Mouse (Mus musculus) cortical plate, adult 2 months (tissue): ENCODE data around the gene Acbd3. TPM values are rescaled to one million over a fixed set of nuclear protein-coding genes. Genes with fewer than 3 reads are reported as not detected.

Experiments used
- H3K27ac ChIP-seq: fragments of 200-500 bp; 2 replicates; pipeline ENCODE4 v1.5.1; 2012; ENCODE audit warnings: low read length, control low read depth, inconsistent platforms; ENCODE audit not compliant: insufficient read depth
- H3K4me1 ChIP-seq: fragments of 200-500 bp; 2 replicates; pipeline ENCODE4 v1.6.1; 2011; ENCODE audit warnings: low read length; ENCODE audit not compliant: control insufficient read depth, insufficient read depth
- H3K4me3 ChIP-seq: fragments of 200-500 bp; 2 replicates; pipeline ENCODE4 v1.5.1; 2011; ENCODE audit warnings: mild to moderate bottlenecking, low read length, control low read depth; ENCODE audit not compliant: insufficient read depth
- CTCF ChIP-seq: fragments of 200-500 bp; IDR thresholded peaks from 2 replicates; pipeline ENCODE4 v1.5.1; 2011; ENCODE audit warnings: mild to moderate bottlenecking, control low read depth, low read length; ENCODE audit not compliant: insufficient read depth; ENCODE audit errors: extremely low read depth
- POLR2A ChIP-seq: fragments of 200-500 bp; IDR thresholded peaks from 2 replicates; pipeline ENCODE4 v1.6.1; 2011; ENCODE audit warnings: mild to moderate bottlenecking, low read length, control low read depth; ENCODE audit not compliant: insufficient read depth; ENCODE audit errors: extremely low read depth
- polyA plus RNA-seq: library from polyadenylated mRNA; depleted of rRNA; stranded (reverse); fragments of >200 nt; gene quantifications from 2 replicates; pipeline ENCODE4 v1.2.3, GENCODE M21; 2012

The Acbd3 gene
- polyA plus RNA-seq, 1 experiment: 22.5 TPM

DNA sequence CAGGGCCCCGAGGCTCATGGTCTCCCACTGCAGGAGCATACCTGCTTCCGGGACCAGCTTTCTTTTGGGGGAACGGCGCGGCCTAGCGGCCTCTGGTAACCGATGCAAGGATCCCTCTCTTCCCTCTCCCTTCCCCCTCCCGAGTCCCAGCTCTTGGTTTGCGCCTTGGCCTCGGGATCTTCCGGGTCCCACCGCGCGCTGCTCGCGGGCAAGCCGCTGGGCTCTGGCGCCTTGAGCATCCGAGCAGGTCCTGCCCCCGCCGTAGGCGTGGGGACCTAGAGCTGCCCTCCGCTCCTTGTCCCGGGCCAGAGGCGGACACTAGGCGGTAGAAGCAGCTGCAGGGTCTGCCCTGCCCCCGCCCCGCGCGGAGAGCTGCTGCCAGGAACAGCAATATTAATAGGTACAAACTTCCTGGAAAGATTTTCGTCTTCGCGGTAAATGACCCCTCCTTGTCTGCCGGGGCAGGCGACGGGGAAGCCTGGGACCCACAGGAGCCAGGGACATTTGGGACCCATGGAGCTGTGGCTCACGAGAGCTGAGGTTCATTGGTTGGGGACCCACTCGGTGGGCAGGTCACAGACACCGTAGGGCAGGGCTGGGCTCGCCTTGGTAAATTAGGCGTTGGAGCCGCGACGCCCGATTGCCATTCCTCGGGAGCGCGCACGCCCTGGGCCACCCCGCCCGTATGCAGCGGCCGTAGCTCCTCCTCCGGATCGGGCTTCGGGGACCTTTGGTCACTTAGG, 52.0 kb downstream of the Acbd3 start:
- peak; percentile 28 for TF ChIP-seq CTCF
- peak; percentile 56; the same call in 1 of the 2 replicates for TF ChIP-seq POLR2A
- Histone ChIP-seq H3K4me1 (peaks cover 1% of the 10 kb centered on the region; the same call in 1 of the 2 replicates), H3K27ac (peak overlapping the region; percentile 41), H3K4me3 (peak overlapping the region; percentile 72)

DNA sequence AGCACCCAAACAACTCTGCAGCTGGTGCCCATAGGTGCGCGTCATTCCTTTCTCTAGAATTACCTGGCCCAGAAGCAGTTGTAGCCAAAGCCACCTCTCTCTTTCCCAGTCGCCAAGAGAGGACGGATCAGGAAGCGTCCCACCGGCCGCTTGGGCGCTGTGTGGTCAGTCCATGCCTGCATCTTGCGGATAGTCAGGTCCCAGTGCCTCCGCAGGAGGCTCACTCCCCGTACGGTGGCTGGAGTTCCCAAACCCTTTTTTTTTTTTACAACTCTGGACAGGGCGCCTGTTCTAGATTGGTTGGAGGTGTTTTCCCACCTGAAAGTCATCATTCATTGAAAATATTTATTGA, 52.5 kb downstream of the Acbd3 start:
- H3K27ac ChIP-seq: no peak overlapping the region
- TF ChIP-seq CTCF: no peak
- TF ChIP-seq POLR2A: no peak
- H3K4me3 ChIP-seq: peak overlapping the region; percentile 72
- peaks cover 1% of the 10 kb centered on the region; the same call in 1 of the 2 replicates for H3K4me1 ChIP-seq

DNA sequence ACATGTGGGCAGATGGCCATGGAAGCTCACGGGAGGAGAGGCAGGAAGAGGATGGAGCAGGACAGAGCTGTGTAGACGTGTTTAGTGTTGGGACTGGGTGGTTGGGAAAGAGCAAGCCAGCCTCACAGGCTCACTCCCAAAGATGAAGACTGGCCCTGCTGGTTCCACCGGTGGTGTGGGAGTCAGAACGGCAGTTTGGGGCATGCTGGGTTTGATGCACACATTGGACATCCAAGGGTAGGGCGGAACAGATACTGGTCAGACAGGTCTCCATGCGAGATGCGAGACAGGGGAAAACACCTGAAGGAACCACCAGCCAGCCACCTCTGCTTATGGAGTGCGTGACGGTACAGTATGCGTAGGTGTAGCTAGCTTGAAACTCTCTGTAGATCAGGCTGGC, 53.1 kb downstream of the Acbd3 start:
- Histone ChIP-seq H3K4me3 (no peak overlapping the region), H3K27ac (no peak overlapping the region), H3K4me1 (peaks cover 1% of the 10 kb centered on the region; the same call in 1 of the 2 replicates)
- TF ChIP-seq POLR2A (no peak), CTCF (no peak)

DNA sequence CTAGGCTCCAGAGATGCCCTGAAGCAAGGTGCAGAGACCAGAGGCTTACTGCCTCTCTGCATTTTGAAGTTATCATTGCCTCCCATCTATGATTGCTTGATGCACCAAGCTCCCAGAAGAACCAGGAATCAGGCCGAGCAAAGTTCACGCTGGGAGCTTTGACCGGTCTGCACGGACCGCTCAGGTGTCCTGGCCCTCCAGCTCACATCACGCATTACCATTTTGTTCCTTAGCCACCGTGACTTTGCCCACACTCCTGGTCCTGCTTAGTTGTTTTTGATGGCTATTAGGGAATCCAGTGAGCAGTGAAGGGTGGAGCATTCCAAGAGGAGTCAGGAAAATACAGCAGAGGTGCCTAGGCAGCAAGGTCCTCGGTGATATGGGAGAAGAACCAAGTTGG, 54.4 kb downstream of the Acbd3 start:
- Histone ChIP-seq H3K4me1 (peaks cover 1% of the 10 kb centered on the region; the same call in 1 of the 2 replicates), H3K4me3 (no peak overlapping the region), H3K27ac (no peak overlapping the region)
- TF ChIP-seq POLR2A (no peak), CTCF (no peak)

DNA sequence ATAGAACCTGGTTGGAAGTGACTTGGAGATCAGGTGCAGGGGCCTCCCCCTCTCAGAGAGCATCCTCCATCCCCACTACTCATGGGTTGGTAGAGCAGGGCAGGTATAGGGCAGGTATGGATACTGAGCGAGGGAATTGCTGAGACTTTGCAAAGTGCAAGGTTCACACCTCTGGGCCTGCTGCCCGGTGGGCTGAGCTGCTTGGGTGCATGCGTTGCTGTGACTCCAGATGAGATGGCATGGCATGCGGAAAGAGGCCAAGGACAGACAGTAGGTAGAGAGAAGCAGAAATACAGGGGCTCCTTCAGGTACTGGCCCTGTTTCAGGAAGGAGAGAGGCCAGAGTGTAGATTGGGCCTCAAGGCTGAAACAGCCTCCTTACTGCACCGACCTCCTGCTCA, 55.4 kb downstream of the Acbd3 start:
- Histone ChIP-seq H3K4me1 (no peaks in the 10 kb centered on the region), H3K27ac (no peak overlapping the region), H3K4me3 (no peak overlapping the region)
- no peak for TF ChIP-seq POLR2A
- no peak for TF ChIP-seq CTCF

DNA sequence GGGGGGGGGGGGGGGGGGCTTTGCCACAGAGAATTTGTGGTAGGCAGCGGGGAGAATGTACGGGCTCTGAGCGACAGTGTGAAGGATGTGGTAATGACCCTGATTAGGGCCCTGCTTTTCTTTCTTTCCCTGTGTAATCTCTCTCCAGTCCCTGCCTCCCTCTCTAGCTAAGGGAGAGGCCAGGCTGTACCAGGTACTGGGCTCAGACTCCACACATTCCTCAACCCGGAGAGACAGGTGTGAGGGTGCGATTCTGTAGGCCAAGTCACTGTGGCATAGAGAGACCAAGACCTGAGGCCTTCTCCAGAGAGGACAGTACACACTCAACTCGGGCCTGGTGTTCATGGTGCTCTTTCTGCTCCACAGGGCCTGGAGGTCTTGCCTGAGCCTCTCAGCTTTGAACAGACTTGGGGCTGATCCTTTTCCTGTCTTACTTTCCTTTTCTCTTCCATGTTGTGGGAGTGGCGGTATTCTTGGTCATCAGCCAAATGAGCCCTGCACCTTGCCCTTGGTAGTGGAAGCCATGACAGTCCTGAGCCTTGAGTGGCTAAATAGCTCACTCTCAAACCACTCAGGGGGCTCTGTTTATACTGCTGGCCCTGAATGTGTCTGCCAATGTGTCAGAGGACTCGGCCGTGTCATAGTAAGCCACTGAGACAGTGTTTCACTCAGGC, 57.2 kb downstream of the Acbd3 start:
- Histone ChIP-seq H3K27ac (no peak overlapping the region), H3K4me1 (no peaks in the 10 kb centered on the region), H3K4me3 (no peak overlapping the region)
- TF ChIP-seq POLR2A (no peak), CTCF (no peak)

DNA sequence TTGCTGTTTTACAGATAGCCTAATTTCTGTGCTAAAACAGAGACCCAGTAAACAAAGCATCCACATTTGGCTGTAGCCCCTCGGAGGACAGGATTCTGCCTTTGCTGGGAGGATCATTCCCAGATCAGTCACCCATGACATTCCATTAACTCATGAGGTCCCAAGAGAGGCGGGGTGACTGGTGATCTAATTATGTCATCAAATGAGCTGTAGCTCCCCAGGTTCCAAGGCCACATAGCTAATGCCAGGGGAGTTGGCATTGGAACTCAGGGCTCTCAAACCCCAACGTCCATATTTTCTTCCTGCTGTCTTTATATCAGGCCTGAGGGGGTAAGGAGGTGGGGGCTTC, 57.7 kb downstream of the Acbd3 start:
- H3K4me3 ChIP-seq: no peak overlapping the region
- no peak for TF ChIP-seq POLR2A
- no peak overlapping the region for H3K27ac ChIP-seq
- no peaks in the 10 kb centered on the region for H3K4me1 ChIP-seq

DNA sequence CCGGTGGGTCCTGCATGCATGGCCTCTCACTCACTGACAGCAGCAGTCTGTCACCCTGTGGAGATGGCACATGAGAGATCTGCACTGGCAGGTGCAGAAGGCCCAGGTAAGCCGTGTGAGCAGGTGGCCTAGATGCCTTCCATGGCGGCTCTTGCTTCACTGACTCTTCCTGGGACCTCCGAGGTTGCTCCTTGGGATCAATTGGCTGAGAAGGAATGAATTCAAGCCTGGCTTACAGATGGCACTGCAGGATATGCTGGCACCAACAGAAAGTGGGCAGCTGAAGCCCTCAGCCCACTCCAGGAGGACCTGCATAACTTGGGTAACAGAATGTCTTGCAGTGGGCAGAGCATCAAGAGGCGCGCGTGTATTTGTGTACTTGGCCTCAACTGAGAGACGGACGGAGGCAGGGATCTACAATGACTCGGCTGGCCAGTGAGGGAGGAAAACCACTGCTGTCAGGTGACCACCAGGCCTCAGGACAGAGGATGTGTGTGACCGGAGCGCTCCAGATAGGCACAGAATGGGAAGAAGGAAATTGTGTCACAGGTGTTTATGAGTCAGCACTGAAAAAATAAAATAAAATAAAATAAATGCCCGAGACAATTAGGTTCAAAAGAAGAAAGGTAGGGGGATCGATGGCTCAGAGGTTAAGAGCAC, 66.1 kb downstream of the Acbd3 start:
- TF ChIP-seq POLR2A: no peak
- TF ChIP-seq CTCF: no peak
- H3K27ac ChIP-seq: no peak overlapping the region
- no peak overlapping the region for H3K4me3 ChIP-seq
- H3K4me1 ChIP-seq: no peaks in the 10 kb centered on the region

DNA sequence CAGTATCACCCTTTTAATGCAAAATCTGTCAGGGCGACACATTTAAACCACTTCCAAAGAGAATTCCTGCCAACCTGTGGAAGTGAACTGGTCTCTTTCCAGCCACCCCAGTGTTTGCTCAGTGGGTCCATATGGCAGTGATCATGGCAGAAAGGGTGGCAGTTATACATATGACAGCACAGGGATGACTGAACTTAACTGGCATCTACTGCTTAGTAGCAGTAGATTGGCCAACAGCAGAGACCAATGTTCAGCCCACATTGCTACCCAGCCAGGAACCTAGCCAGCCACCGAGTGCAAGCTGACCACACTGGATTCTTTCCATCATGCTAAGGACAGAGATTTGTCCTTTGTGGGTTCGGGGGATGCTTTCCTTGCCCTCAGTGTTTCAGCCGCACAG, 67.0 kb downstream of the Acbd3 start:
- Histone ChIP-seq H3K27ac (no peak overlapping the region), H3K4me1 (no peaks in the 10 kb centered on the region), H3K4me3 (no peak overlapping the region)
- no peak for TF ChIP-seq POLR2A
- TF ChIP-seq CTCF: no peak
